In the genomic region with DNA sequence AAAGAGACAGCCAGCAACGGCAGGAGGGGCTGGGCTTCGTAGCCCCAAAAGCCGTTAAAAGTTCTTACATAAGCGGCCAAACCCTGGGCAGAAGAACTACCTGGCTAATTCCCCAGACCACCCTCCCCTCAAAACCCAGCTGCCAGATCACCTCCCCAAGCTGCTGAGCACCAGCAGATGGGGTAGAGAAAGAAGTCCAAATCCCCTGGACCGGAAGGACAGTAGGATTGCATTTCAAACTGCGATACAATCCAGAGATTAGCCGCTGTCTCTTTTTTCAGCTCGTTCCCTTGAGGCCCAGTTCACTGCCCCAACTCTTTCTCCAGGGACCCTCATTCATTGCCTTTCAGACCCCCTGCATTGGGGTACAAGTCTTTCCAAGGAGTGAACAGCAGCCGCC, we compare ENCODE assay signal across 8 mouse cellular contexts. TPM values are rescaled to one million over a fixed set of nuclear protein-coding genes. Genes with fewer than 3 reads are reported as not detected.
A peak's percentile ranks its signal among the peaks of the same experiment; 100 is the strongest.
DNase-seq lines count a peak whose midpoint lies in the region; ATAC-seq and TF ChIP-seq lines count a peak whose summit lies in the region.

No protein-coding gene starts in this region.

- DNase-seq in heart, adult 8-10 months (ENCODE audit: low spot score) = no peak
- no peak for DNase-seq in ES-E14 (ENCODE audit: low read depth, low spot score)
- no peak for DNase-seq in right cerebral cortex, postnatal 36 days (ENCODE audit: low spot score in 2 of 2)
- no peak for DNase-seq in embryo, embryonic 10 days (ENCODE audit: low spot score)
- DNase-seq in gastrocnemius, postnatal 14 days = no peak

- H3K27me3 ChIP-seq in heart, embryonic 14.5 days (ENCODE audit: control insufficient read depth, insufficient read depth, low read length) = peaks cover 9% of the 10 kb centered on the region
- peaks cover 10% of the 10 kb centered on the region for H3K27me3 ChIP-seq in forebrain, embryonic 16.5 days (replicated peaks; ENCODE audit: control insufficient read depth, insufficient read depth, low read length)

- no peaks in the 10 kb centered on the region for H3K9me3 ChIP-seq in heart, embryonic 14.5 days (ENCODE audit: control insufficient read depth, low read length)
- no peaks in the 10 kb centered on the region for H3K9me3 ChIP-seq in ES-E14 (ENCODE audit: control insufficient read depth, insufficient read depth, low read depth, low read length)
- H3K9me3 ChIP-seq in forebrain, embryonic 16.5 days (ENCODE audit: control insufficient read depth, low read length) = no peaks in the 10 kb centered on the region

- H3K27ac ChIP-seq in heart, embryonic 14.5 days (replicated peaks in 1 of 2; ENCODE audit: control insufficient read depth in 1 of 2, insufficient read depth in 1 of 2, low read depth in 2 of 2, low read length in 2 of 2) = no peak overlapping the region
- H3K27ac ChIP-seq in ES-E14 (ENCODE audit: insufficient read depth, low read depth, low read length, poor library complexity, severe bottlenecking) (no peak overlapping the region), macrophage (peak overlapping the region; percentile 19; the same call in 1 of the 2 replicates)
- no peak overlapping the region for H3K27ac ChIP-seq in forebrain, embryonic 16.5 days (ENCODE audit: low read length)

- H3K36me3 ChIP-seq in heart, embryonic 14.5 days (ENCODE audit: control insufficient read depth, insufficient read depth, low read length) = no peaks in the 10 kb centered on the region
- H3K36me3 ChIP-seq in ES-E14 (ENCODE audit: control insufficient read depth, insufficient read depth, low read length, poor library complexity, severe bottlenecking) = no peaks in the 10 kb centered on the region
- no peaks in the 10 kb centered on the region for H3K36me3 ChIP-seq in forebrain, embryonic 16.5 days (ENCODE audit: control insufficient read depth, insufficient read depth)
- H3K36me3 ChIP-seq in macrophage (ENCODE audit: inconsistent target) = no peaks in the 10 kb centered on the region

- no peak for ATAC-seq in heart, embryonic 14.5 days (ENCODE audit: insufficient number of reproducible peaks, insufficient read depth, low FRiP score, low read depth)
- ATAC-seq in forebrain, embryonic 16.5 days = no peak

- WGBS in heart, embryonic 14.5 days = 27% methylated on average over 9 of the region's 9 CpGs
- 14% methylated on average over 9 of the region's 9 CpGs for WGBS in forebrain, embryonic 16.5 days
- 12% methylated on average over 9 of the region's 9 CpGs for WGBS in macrophage (ENCODE audit: missing documents)

- H3K4me3 ChIP-seq in heart, embryonic 14.5 days (ENCODE audit: control insufficient read depth in 1 of 2, insufficient read depth in 1 of 2, low read depth in 1 of 2, low read length in 2 of 2) = peak overlapping the region; percentile 64 to 66
- H3K4me3 ChIP-seq in ES-E14 (ENCODE audit: insufficient read depth in 1 of 2, low read depth in 1 of 2, low read length in 2 of 2, poor library complexity in 1 of 2, severe bottlenecking in 1 of 2) = peak overlapping the region; percentile 80 to 98
- H3K4me3 ChIP-seq in forebrain, embryonic 16.5 days (replicated peaks; ENCODE audit: low read length) = peak overlapping the region; percentile 71
- H3K4me3 ChIP-seq in macrophage (ENCODE audit: inconsistent target) = peak overlapping the region; percentile 59

- peak overlapping the region; percentile 60 for H3K9ac ChIP-seq in heart, embryonic 14.5 days (ENCODE audit: low read length)
- peak overlapping the region; percentile 82; the same call in 1 of the 2 replicates for H3K9ac ChIP-seq in ES-E14 (ENCODE audit: insufficient read depth, low read depth, low read length, poor library complexity, severe bottlenecking)
- H3K9ac ChIP-seq in forebrain, embryonic 16.5 days (replicated peaks; ENCODE audit: low read depth, low read length) = peak overlapping the region; percentile 72; the same call in 1 of the 2 replicates

- in situ Hi-C loops in ES-E14 (cut with MboI; ENCODE audit: low sequenced_read_pairs in 2 of 2, unreplicated experiment in 2 of 2) = no loop called here

- H3K4me1 ChIP-seq in heart, embryonic 14.5 days (ENCODE audit: control insufficient read depth in 2 of 2, insufficient read depth in 2 of 2, low read length in 2 of 2) = peaks cover 12 to 27% of the 10 kb centered on the region in 2 experiments; a peak in 3 of 4 replicates
- H3K4me1 ChIP-seq in ES-E14 (ENCODE audit: control insufficient read depth in 2 of 2, insufficient read depth in 2 of 2, low read length in 2 of 2, poor library complexity in 1 of 2) = peaks cover 0 to 14% of the 10 kb centered on the region in 2 experiments; a peak in 3 of 4 replicates
- H3K4me1 ChIP-seq in forebrain, embryonic 16.5 days (replicated peaks; ENCODE audit: control insufficient read depth, insufficient read depth, low read length) = peaks cover 41% of the 10 kb centered on the region

- intact Hi-C loops in gastrocnemius, postnatal 14 days (cut with DNase I; ENCODE audit: low total_unique reads) = no loop called here

- no peaks in the 10 kb centered on the region for H3K79me2 ChIP-seq in macrophage (ENCODE audit: inconsistent target)

- peak overlapping the region; percentile 72 for H3K4me2 ChIP-seq in heart, embryonic 14.5 days (ENCODE audit: low read length)
- peak overlapping the region; percentile 94 for H3K4me2 ChIP-seq in forebrain, embryonic 16.5 days (ENCODE audit: low read length)

TF ChIP-seq in ES-E14, 5 proteins besides CTCF, POLR2A, EP300 and RAD21:
- TF ChIP-seq MAFK (IDR thresholded peaks at IDR 0.05; ENCODE audit: insufficient read depth, low read depth, low read length) (no peak), ZC3H11A (IDR thresholded peaks at IDR 0.05; ENCODE audit: borderline replicate concordance, low read depth, low read length) (no peak)

RNA-seq across cellular contexts. Expression of gene Impdh1, which starts 1.0 kb away (rescaled TPM):
- 32.2 and 32.5 TPM in 2 replicates for polyA plus RNA-seq in heart, embryonic 14.5 days (2014; fragmentation: Nextera tagmentation; extraction: Ambion mirVana)
- 10 to 100 TPM; 16.5 to 24.0 (median 20.5) TPM for total RNA-seq in heart, adult 8-10 months (2022)
- 24.9 and 29.7 TPM in 2 replicates for total RNA-seq in ES-E14 (2012; rRNA removed)
- polyA plus RNA-seq in forebrain, embryonic 16.5 days (2015; fragmentation: Nextera tagmentation; extraction: Ambion mirVana) = 63.3 and 74.5 TPM in 2 replicates
- 10 to 100 TPM in 12 of 26 experiments, 1 to 10 TPM in 14; 1.9 to 29.1 (median 9.6) TPM for total RNA-seq in macrophage (2018; cell fraction: chromatin; rRNA removed)
- total RNA-seq in macrophage (2018; cell fraction: cytosol; rRNA removed) = 10 to 100 TPM in 13 of 26 experiments, 1 to 10 TPM in 13; 4.0 to 17.9 (median 10.1) TPM
- 10 to 100 TPM in 11 of 26 experiments, 1 to 10 TPM in 15; 2.9 to 28.9 (median 8.6) TPM for total RNA-seq in macrophage (2018; cell fraction: nucleus; rRNA removed)
- 7.3 to 22.6 TPM (median 9.2 TPM) in 3 replicates for polyA plus RNA-seq in macrophage (2018)
- 10 to 100 TPM; 20.2 to 23.8 TPM for total RNA-seq in gastrocnemius, postnatal 14 days (2021)

RNA-seq across cellular contexts. Expression of gene Prrt4, which starts 35.8 kb away (rescaled TPM):
- 1.7 TPM in 2 replicates for polyA plus RNA-seq in heart, embryonic 14.5 days (2014; fragmentation: Nextera tagmentation; extraction: Ambion mirVana)
- 1 to 10 TPM; 2.2 to 3.2 (median 2.9) TPM for total RNA-seq in heart, adult 8-10 months (2022)
- total RNA-seq in ES-E14 (2012; rRNA removed) = 0.40 and 1.4 TPM in 2 replicates
- 4.6 and 6.1 TPM in 2 replicates for polyA plus RNA-seq in forebrain, embryonic 16.5 days (2015; fragmentation: Nextera tagmentation; extraction: Ambion mirVana)
- not detected for total RNA-seq in macrophage (2018; cell fraction: chromatin; rRNA removed)
- total RNA-seq in macrophage (2018; cell fraction: cytosol; rRNA removed) = not detected
- total RNA-seq in macrophage (2018; cell fraction: nucleus; rRNA removed) = not detected
- polyA plus RNA-seq in macrophage (2018) = not detected in 3 replicates
- total RNA-seq in gastrocnemius, postnatal 14 days (2021) = under 1 TPM; 0.64 to 0.88 TPM

RNA-seq across cellular contexts. Expression of gene Rbm28, which starts 50.4 kb away (rescaled TPM):
- polyA plus RNA-seq in heart, embryonic 14.5 days (2014; fragmentation: Nextera tagmentation; extraction: Ambion mirVana) = 30.2 and 35.8 TPM in 2 replicates
- total RNA-seq in heart, adult 8-10 months (2022) = 10 to 100 TPM; 15.1 to 19.7 (median 18.9) TPM
- 50.9 and 58.1 TPM in 2 replicates for total RNA-seq in ES-E14 (2012; rRNA removed)
- 40.0 and 49.6 TPM in 2 replicates for polyA plus RNA-seq in forebrain, embryonic 16.5 days (2015; fragmentation: Nextera tagmentation; extraction: Ambion mirVana)
- total RNA-seq in macrophage (2018; cell fraction: chromatin; rRNA removed) = 100 to 1,000 TPM; 126 to 363 (median 259) TPM
- total RNA-seq in macrophage (2018; cell fraction: cytosol; rRNA removed) = 10 to 100 TPM; 10.8 to 25.2 (median 15.0) TPM
- total RNA-seq in macrophage (2018; cell fraction: nucleus; rRNA removed) = 100 to 1,000 TPM in 17 of 26 experiments, 10 to 100 TPM in 9; 62.2 to 179 (median 115) TPM
- 22.8 to 29.6 TPM (median 25.3 TPM) in 3 replicates for polyA plus RNA-seq in macrophage (2018)
- total RNA-seq in gastrocnemius, postnatal 14 days (2021) = 10 to 100 TPM; 13.6 to 13.8 TPM

RNA-seq across cellular contexts. Expression of gene Hilpda, which starts 57.1 kb away (rescaled TPM):
- 26.4 and 28.2 TPM in 2 replicates for polyA plus RNA-seq in heart, embryonic 14.5 days (2014; fragmentation: Nextera tagmentation; extraction: Ambion mirVana)
- 1 to 10 TPM; 3.7 to 6.7 (median 6.1) TPM for total RNA-seq in heart, adult 8-10 months (2022)
- 36.9 and 38.9 TPM in 2 replicates for total RNA-seq in ES-E14 (2012; rRNA removed)
- polyA plus RNA-seq in forebrain, embryonic 16.5 days (2015; fragmentation: Nextera tagmentation; extraction: Ambion mirVana) = 47.5 and 48.4 TPM in 2 replicates
- 100 to 1,000 TPM in 3 of 26 experiments, 10 to 100 TPM in 11, 1 to 10 TPM in 12; 1.5 to 133 (median 13.4) TPM for total RNA-seq in macrophage (2018; cell fraction: chromatin; rRNA removed)
- total RNA-seq in macrophage (2018; cell fraction: cytosol; rRNA removed) = 100 to 1,000 TPM in 6 of 26 experiments, 10 to 100 TPM in 9, 1 to 10 TPM in 11; 4.8 to 279 (median 18.9) TPM
- 100 to 1,000 TPM in 4 of 26 experiments, 10 to 100 TPM in 14, 1 to 10 TPM in 8; 4.2 to 176 (median 17.1) TPM for total RNA-seq in macrophage (2018; cell fraction: nucleus; rRNA removed)
- polyA plus RNA-seq in macrophage (2018) = 5.8 to 22.2 TPM (median 7.5 TPM) in 3 replicates
- 1 to 10 TPM; 5.3 to 5.4 TPM for total RNA-seq in gastrocnemius, postnatal 14 days (2021)
